Mouse (Mus musculus): ENCODE measurements around the gene Ms4a15.

Ms4a15 gene

DNA sequence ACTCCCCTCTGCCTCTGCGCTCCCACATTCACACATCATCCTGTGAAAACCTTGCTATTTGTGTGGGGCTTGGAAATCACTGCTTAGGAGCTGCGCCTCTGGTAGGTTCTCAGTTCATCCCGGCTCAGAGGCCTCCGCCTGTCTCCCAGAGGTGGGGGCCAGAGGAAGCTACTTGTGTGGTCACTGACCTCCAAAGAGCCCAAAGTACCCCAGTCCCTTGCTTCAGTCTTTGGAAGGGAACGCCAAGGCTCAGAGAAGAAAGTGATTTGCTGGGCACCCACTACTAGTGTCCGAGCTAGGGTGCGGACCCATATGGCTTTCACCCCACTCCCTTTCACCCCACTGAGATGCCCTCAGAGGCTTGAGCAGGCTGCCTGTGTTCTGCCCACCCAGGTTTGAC, at the start of gene Ms4a15:
Gene Ms4a15, minus strand, starts transcription at position 101 of the 400 bp plus-strand sequence.
- no peak for DNase-seq

DNA sequence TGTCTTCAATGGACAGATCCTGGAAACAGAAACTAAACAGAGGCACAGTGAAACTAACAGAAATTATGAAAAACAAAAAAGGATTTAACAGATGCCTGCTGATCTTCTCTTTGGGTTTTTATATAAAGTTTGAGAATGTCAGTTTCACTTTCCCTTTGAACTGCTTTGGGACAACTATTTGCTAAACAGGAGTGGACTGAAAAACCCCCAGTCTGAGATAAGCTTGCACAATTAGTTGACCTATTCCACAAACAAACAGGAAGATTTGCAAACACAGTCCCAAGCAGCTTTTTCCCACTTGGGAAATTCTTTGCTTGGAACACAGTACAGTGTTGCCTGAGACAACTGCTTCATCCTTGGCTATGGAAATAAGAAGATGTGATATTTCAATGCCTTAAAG, 44.5 kb upstream of the Ms4a15 start:
- no peak for DNase-seq

DNA sequence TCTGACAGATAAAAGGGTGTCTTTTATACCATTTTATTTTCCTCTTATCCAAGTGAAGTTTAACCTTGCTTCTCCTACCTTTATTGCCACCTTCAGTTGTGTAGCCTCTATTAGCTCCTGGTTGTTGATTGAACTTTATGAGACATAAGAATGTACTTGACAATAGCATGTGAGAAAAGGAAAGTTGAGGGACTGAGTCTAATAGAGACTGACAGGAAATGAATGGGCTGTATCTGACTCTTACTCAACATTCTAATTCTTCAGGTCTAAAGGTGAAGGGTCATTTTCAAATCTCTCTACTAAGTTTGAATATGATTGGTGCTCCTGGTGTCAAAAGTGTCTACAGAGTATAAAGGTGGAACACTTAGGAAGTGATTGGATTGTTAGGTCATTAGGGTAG, 29.3 kb upstream of the Ms4a15 start:
- DNase-seq = no peak

DNA sequence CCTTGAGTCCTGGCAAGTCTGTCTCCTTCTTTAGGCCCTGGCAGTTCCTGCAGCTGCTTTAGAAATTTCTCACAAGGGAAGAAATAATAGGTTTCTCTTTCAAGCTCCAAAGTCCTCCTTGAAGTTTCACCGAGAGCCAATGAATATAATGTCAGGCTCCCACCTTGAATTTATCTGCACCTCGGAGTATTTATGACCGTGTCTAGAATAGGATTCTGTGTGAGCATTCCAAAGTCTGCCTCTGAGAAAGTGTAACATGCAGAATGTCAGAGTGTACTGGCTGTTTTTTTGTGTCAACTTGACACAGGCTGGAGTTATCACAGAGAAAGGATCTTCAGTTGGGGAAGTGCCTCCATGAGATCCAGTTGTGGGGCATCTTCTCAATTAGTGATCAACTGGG, 24.8 kb upstream of the Ms4a15 start, which contains the start of gene Ms4a18:
Gene Ms4a18, minus strand, starts transcription at position 141 of the 400 bp plus-strand sequence.
- no peak for DNase-seq

DNA sequence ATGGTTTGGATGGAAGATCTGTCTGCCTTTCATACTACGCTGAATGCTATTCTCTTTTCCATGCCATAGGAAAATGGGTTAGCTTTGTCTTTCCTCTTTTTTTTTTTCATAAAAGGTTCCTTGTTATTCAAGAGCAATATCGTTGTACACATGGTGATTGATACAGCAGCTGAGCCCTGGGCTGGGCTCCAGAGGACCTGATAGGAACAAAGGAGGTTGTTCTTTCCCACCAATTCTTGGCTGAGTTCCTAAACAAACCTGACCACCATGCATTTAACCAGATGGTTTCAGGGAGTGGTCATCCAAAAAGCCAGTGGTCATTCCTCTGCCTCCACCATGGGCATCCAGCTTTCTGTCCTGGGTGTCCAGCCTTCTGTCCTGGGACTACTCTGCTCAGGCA, 24.2 kb upstream of the Ms4a15 start:
- DNase-seq = no peak

DNA sequence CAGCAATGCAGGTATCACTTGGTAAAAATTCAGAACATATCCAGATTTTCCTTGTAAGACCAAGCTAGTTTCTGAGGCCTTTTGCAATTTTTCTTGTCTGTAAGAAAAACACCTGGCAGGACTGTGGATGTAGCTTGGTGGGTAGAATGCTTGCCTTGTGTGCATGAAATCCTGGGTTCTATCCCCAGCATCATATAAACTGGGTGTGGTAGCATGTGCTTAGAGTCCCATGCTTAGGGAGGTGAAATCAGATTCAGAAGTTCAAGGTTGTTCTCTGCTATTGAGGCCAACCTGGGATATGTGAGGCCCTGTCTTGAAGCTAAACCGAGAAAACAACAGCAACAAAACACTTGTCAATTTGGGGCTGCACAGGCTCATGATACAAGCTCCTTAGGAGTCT, 22.9 kb upstream of the Ms4a15 start:
- DNase-seq = no peak

DNA sequence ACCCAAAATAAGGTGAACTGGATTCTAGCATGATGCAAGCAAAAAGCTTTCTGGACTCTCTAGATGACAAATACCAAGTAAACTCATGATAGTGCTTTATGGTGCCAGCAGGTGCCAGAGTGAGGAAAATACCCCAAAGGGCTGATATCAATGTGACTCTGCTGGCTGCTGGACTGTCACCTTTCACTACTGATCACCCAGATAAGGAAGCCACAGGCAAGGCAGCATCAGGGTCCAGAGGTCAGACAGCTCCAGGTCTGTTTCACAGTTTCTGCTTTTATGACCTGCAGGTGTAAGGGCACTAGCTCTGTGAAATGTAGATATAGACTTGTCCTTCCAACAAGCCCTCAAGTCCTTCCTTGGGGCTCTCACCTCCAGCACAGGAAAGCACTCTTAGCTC, 22.4 kb upstream of the Ms4a15 start:
- no peak for DNase-seq

DNA sequence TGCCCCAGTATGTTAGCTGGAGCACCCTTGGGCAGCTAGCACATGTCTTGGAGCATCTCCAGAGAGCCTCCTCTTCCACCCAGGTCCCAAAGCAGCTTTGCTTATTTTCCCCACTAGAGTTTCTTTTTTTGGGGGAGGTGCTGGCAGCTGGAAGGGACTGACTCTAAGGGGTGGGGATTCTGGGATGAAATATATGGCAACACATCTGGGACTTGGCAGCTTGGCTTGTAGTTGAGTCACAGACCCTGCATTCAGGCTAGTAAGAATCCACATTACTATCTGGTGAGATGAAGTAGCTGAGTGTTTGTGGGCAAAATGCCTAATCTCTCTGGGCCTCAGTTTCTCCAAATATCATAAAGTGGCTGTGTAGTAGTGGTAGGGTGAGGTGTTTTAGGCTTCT, 1.1 kb downstream of the Ms4a15 start:
- DNase-seq = no peak

DNA sequence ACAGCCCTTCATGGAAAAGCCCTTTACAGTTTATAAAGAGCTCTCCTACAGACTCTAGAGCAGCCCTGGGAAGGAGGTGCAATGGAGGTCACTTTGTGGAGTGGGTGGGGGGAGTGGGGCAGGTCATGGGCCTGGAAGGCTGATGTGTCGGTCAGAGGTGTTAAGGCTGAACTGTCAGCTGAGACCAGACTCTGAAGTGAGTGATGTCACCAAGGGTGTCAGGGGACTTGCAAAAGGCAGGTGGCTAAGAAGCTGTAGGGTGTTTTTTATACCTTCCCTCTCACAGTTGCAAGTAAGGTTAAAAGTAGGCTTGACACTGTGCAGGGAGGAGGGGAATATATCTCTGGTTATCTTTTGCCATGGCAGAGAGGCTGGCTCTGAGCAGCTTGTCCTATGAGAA, 2.3 kb downstream of the Ms4a15 start:
- no peak for DNase-seq

DNA sequence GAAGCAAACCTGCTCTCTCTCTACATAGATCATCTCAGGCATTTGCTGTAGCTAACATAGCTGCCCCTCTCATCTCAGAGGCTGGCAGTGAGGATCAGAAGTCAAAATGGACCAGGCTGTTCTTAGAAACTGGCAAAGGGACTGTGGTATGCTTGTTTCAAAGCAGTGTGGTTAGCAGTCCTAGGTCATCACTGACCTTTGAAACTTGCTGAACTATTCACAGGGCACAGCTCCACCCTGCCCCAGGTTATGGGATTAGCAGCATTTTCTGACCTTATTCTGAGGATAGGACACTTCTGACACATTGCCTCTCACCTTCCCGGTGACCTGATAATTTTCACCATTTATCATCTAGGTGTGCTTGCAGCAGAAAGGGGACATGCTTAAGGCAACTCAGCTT, 4.5 kb downstream of the Ms4a15 start:
- no peak for DNase-seq

DNA sequence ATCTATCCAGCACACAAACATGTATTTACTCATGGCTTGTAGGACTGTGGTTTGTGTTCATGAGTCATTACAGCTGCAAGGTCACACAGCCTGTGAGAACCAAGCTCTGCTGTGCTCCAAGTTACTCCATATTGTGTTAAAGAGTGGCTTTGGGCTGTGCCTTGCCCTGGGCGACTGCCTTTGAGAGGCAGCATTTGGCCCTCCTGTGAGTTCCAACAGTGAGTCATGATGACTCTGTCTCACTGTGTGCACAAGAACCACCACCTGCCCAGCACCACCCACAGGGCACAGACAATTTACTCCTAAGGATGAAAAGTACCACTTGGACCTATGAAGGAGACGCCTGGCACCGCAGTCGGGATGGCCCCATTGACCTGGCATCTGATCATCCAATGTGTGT, 7.2 kb downstream of the Ms4a15 start:
- DNase-seq = no peak

DNA sequence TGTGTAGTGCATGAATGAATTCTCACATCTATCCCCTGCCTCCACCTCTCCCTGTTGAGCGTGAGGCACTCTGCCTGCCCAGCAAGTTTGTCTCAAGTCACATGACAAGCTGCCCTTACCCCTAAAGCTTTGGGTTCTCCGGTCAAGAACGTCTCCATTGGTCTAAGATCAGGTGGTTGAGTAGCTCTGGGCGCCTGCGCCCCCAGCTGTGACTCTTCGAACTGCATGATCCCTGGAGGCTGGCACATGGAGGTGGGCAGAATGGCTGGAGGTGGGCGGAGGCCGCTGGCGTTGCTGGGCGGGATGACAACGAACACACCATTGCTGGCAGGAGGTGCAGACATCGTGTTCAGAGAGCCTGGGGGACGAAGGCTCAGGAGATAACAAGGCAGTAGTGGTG, 8.5 kb downstream of the Ms4a15 start:
- no peak for DNase-seq

DNA sequence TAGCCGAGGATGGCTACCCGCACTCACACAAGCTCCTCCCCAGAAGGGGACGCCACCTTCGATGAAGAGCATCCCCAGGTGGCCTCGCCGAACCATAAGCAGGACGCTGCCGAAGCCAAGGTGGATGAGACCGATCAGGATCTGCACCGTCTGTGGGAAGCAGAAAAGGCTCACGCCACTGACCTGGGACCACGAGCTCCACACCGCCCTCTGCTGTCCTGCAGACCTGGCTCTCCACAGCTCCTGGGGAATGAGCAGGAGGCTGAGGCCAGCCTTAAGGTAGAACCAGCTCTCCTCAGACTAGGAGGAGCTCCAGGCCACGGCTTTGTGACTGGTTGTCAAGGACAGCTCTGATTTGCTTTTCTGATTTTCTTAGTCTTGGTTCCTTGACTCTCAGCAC, 9.9 kb downstream of the Ms4a15 start:
- peak; percentile 35 for DNase-seq

DNA sequence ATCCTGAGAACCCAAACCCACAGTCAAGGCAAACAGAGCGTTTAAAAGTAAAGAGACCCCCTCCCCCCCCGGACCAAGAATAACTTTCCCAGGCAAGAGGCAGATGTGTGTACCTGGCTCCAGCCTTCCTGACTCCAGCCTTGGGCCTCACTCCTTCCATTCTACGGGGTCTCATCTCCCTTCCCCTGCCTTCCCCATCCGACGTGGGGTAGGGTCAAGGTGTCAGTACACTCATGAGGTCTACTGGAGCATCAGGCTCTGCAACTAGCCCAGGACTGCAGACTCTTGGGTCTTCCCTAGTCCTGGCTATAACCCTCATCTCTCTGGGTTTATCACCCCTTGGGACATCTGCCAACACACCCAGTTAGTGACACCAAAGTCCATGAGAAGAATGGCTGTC, 12.8 kb downstream of the Ms4a15 start:
- no peak for DNase-seq

DNA sequence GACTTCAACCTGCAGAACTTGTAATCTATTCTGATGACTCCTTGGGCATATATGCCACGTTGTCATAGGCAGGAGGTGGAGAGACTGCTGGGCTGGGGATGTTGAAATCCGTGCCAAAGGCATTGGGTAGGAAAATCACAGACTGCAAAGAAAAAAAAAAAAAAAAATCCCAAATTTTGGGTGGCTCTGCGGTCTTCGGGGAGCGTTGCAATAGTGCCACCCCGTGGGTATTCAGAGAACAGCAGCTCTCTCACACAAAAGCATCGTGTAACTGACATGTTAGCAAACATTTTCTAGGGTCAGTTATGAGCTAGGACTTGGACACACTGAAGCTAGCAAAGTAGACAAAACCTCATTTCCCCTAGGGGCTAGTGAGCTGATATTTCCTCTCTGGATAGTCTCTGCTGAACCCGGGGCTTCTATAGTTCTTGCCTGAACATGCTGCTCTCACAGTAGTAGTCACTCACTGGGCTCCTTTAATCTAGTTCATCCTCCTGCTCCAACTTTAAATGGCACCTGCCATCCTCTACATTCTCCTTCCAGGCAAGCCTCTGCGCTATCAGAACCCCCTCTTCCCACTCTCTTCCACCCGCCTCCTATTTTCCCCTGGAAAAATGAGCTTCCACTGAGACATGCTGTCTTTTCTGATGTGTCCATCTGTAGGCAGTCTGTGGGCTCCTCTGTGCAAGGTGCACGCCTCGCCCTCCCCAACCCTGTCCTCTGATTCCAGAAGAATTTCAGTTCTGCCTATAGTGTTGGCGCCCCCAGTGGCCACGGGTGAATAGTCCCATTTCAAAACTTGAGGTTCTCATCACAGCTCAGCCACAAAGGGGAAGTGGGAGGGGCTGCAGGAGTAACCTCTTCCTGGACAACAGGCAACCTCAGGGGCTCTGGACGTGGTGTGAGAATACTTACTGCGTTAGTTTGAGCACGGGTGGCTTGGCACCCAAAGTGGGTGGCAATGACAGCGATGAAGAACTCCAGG, 13.6 kb downstream of the Ms4a15 start:
- DNase-seq = peak; percentile 94

DNA sequence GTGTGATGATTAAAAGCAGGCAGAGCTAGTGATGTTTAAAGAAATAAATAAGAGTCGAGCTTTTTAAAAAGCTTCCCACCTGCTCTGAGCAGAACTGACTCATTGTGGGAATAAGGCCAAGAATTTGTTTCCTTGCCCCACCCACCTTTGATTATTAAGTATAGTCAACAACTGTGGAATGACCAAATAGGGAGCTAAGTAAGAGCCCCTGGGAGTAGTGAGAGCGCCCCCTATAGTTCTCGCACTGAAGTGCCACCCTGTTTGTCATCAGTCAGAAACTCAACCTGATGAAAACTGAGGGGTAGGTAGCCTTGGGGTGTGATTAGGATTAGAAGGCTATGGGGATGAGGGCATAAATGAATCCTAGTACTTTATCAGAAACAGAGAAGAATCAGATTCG, 16.7 kb downstream of the Ms4a15 start:
- DNase-seq = peak; percentile 22

DNA sequence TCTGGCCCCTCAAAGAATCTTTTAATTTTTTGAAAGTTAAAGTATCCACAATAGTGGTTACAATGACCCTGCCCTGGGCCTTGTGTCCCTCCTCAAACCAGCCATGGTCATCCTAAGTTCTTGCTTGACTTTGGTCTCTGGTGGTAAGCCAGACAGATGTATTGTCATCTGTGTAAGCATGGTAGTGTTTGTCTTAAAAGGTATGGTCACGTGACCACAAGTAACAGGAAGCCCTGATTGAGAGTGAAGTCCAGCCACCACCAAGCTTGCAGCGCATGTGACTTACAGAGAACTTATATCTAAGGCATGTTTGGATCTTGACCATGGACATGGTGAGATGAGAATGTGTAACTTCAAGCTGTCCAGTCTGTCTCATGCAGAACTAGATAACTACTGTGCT, 17.9 kb downstream of the Ms4a15 start:
- no peak for DNase-seq

DNA sequence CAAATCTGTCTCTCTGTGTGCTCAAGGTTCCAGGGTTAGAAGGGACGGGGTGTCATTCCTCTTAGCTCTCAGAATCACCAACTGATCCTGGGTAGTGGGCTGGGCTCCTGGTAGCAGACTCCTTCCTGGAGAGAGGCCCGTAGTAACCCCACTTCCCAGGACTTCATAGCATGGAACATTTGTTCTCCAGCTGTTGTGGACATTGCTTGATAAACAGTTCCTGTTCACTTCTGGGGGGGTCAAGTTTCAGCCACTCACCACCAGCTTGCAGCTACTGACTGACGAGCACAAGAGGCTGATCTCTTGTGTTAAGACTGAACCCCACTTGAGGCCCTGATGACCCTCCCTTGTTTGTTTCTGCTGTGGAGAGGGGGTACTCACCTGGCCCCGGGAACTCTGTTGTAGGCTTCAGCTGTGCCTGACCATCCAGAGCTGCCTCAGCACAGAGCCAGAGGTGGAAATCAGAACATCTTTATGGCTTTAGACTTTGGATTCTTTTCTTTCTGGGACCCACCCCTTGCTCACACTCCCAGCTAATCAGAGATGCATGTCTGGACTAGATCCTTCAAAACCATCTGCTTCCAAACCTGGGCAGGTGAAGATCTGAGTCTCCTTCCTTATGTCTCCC, 18.7 kb downstream of the Ms4a15 start, which contains the start of gene Ms4a10:
Gene Ms4a10, minus strand, starts transcription at position 433 of the 628 bp plus-strand sequence.
- no peak for DNase-seq

DNA sequence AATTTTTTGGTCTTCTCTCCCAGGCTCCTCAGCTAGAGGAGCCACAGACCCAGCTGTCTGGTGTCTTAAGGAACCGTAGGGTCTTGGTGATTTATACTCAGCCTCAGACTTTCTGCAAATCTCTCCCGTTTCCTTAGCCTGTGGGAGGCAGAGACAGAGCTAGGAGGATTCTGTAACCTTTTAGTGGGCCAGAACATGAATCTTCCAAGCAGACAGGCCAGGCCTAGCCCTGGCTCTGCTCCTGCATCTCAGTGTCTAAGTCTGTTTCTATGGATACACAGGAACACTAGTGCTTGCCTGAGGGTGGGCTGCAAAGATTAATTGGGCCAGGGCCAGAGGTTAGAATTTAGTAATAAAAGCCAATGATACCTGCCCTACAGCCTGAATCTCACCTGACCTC, 19.9 kb downstream of the Ms4a15 start:
- DNase-seq = no peak

DNA sequence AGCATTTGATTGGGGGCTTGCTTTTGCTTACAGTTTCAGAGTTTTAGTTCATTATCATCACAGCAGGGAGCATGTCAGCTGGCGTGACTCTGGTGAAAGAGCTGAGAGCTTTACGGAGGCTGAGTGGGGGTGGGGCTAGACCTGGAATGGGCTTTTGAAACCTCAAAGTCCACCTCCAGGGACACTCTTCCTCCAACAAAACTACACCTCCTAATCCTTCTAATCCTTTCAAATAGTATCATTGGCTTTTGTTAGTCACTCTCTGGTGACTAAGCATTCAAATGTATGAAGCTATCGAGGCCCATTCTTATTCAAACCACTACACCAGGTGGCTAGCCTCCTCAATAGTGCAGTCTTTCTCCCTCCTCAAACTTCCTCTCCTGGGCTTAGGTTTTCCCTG, 20.4 kb downstream of the Ms4a15 start:
- DNase-seq = no peak

DNA sequence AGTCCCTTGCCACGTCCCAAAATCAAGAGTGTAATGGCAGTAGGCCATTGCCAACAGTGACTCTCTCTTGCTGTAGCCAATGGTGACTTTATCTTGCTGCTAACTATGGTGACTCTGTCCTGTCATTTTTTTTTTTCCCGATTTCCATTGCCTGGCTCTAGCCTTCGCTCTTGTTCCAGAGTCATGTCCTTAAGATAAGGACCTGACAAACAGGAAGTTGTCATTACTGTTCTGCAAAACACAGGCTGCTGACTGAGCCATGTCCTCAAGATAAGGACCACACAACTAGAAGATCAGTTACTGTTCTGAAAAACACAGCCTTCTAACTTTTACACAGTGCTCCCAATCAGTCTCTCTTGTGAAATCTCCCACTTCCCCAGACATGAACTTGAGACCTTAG, 22.6 kb downstream of the Ms4a15 start:
- no peak for DNase-seq

DNA sequence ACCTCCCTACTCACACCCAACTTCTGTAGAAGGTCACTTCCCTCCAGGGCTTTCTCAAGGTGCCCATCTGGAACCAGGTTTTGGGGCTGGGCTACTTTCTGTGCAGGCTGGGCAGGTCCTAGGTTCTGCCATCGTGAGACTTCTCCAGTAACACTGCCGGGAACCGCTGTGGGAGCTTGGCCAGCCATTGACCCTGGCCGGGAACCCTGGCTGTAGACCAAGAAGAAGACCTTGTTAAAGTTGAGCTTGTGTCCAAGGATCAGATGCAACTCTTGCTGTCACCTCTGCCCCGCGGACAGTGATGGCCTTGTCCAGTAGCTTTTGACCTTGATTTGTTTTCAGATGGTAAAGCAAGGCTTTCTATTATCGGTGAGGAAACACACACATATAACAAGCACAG, 24.5 kb downstream of the Ms4a15 start:
- DNase-seq = no peak

DNA sequence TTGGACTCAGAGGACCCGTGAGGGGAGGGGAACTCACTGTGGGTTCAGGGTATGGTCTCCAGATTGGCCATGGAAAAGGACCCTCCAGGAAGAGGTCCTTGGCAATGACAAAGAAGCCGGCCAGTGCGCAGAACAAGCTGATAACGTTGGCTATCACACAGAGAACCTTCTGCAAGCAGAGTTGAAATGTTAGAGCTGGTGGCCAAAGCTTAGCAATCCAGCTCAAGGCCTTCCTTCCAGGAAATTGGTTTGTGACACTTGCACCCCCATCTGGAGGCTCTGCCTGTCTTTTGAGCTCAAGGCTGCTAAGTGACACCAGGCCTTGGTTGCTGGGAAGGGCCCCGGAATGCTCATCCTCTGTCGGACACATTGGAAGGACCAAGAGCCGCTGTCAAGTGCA, 27.3 kb downstream of the Ms4a15 start:
- DNase-seq = no peak

DNA sequence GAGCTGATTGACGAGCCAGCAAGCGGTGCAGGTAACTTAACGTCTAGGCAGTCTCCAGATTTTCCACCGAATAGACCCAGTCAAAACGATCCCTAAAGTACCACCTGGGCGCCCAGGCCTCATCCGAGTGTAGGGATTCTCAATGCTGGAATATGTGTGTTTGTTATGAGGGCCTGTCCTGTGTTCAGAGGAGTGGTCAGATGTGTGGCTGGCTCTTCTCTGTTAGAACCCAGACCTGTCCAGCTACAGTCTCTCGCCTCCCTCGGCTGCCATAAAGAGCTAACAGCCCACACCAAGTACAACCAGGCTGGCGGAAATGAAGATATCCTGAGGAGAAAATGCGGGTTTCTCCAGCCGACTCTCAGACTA, 33.1 kb downstream of the Ms4a15 start:
- no peak for DNase-seq

All from thymus, postnatal 14 days (tissue).